Mouse (Mus musculus): ENCODE results near the gene Zcchc10. TPM values are rescaled to one million over a fixed set of nuclear protein-coding genes. Genes with fewer than 3 reads are reported as not detected.
"Not testable (repeated sequence)": the region's sequence is repeated elsewhere in the genome, so short reads cannot be mapped to it uniquely, and the experiment has no call there.

Gene Zcchc10
- polyA plus RNA-seq, 1 experiment from 2014 or later = 31.4 TPM

GRCm38 (mm10) chr11:53308251-53308864, 16.1 kb upstream of the Zcchc10 start:
- Histone ChIP-seq H3K4me1 (ENCODE audit: control insufficient read depth, insufficient read depth, low read length) (no peaks in the 10 kb centered on the region), H3K4me3 (ENCODE audit: low read depth, low read length) (no peak overlapping the region), H3K27ac (replicated peaks; ENCODE audit: low read depth, low read length) (no peak overlapping the region), H3K4me2 (ENCODE audit: low read depth, low read length) (no peak overlapping the region), H3K27me3 (ENCODE audit: control insufficient read depth, insufficient read depth, low read length) (no peaks in the 10 kb centered on the region), H3K9me3 (replicated peaks; ENCODE audit: control insufficient read depth, low read length) (no peaks in the 10 kb centered on the region), H3K36me3 (replicated peaks; ENCODE audit: control insufficient read depth, insufficient read depth, low read depth, low read length) (no peaks in the 10 kb centered on the region), H3K9ac (replicated peaks; ENCODE audit: low read length) (no peak overlapping the region)
- ATAC-seq (replicated peaks; ENCODE audit: insufficient number of reproducible peaks, low FRiP score, low TSS enrichment, low read depth) = no peak
- no peak for DNase-seq (ENCODE audit: low spot score)

GRCm38 (mm10) chr11:53308884-53309310, 15.6 kb upstream of the Zcchc10 start:
- H3K27me3 ChIP-seq (ENCODE audit: control insufficient read depth, insufficient read depth, low read length) = no peaks in the 10 kb centered on the region
- DNase-seq (ENCODE audit: low spot score) (peak; percentile 31), ATAC-seq (replicated peaks; ENCODE audit: insufficient number of reproducible peaks, low FRiP score, low TSS enrichment, low read depth) (no peak)
- 45% methylated on average over 2 of the region's 2 CpGs for WGBS
- H3K4me3 ChIP-seq (ENCODE audit: low read depth, low read length) = no peak overlapping the region
- H3K27ac ChIP-seq (replicated peaks; ENCODE audit: low read depth, low read length) = no peak overlapping the region
- H3K9me3 ChIP-seq (replicated peaks; ENCODE audit: control insufficient read depth, low read length) = no peaks in the 10 kb centered on the region
- no peak overlapping the region for H3K4me2 ChIP-seq (ENCODE audit: low read depth, low read length)
- no peak overlapping the region for H3K9ac ChIP-seq (replicated peaks; ENCODE audit: low read length)
- no peaks in the 10 kb centered on the region for H3K36me3 ChIP-seq (replicated peaks; ENCODE audit: control insufficient read depth, insufficient read depth, low read depth, low read length)
- no peaks in the 10 kb centered on the region for H3K4me1 ChIP-seq (ENCODE audit: control insufficient read depth, insufficient read depth, low read length)

DNA sequence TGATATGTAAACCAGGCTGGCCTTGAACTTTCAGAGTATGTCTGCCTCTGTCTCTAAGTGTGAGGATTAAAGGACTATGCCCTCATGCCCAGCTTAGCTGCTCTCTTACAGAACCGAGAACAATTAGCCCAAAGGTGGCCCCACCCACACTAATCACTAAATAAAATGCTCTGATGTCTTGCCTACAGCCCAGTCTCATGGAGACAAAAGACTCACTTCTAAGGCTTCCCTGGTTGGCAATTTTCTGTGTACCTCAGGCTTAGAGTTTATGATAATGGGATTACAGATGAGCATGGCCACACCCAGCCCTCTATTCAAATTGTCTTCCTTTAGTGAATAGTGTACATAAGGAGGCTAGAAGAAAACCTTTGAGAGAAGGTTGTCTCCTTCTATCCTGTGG, 13.1 kb upstream of the Zcchc10 start:
- ATAC-seq (replicated peaks; ENCODE audit: insufficient number of reproducible peaks, low FRiP score, low TSS enrichment, low read depth) (no peak), DNase-seq (ENCODE audit: low spot score) (no peak)
- Histone ChIP-seq H3K27me3 (ENCODE audit: control insufficient read depth, insufficient read depth, low read length) (no peaks in the 10 kb centered on the region), H3K9ac (replicated peaks; ENCODE audit: low read length) (no peak overlapping the region), H3K27ac (replicated peaks; ENCODE audit: low read depth, low read length) (no peak overlapping the region), H3K4me3 (ENCODE audit: low read depth, low read length) (no peak overlapping the region), H3K4me1 (ENCODE audit: control insufficient read depth, insufficient read depth, low read length) (no peaks in the 10 kb centered on the region), H3K4me2 (ENCODE audit: low read depth, low read length) (no peak overlapping the region), H3K36me3 (replicated peaks; ENCODE audit: control insufficient read depth, insufficient read depth, low read depth, low read length) (no peaks in the 10 kb centered on the region), H3K9me3 (replicated peaks; ENCODE audit: control insufficient read depth, low read length) (no peaks in the 10 kb centered on the region)
- 54% methylated on average over 1 of the region's 1 CpGs for WGBS

DNA sequence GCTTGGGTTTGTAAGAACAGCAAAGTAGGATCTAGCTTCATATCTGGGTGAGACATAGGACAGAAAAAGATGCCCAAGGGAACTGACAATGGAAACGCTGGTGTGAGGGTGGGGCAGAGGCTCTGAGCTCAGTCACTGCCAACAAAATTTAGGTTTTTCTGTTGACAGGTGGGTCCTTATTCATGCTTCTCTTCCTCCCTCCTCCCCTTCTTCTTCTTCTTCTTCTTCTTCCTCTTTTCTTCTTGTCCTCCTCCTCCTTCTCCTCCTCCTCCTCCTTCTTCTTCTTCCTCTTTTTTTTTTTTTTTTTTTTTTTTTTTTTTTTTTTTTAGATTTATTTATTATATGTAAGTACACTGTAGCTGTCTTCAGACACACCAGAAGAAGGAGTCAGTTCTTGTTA, 11.7 kb upstream of the Zcchc10 start:
- H3K4me1 ChIP-seq (ENCODE audit: control insufficient read depth, insufficient read depth, low read length); H3K9me3 ChIP-seq (replicated peaks; ENCODE audit: control insufficient read depth, low read length); H3K4me2 ChIP-seq (ENCODE audit: low read depth, low read length); H3K27ac ChIP-seq (replicated peaks; ENCODE audit: low read depth, low read length); ATAC-seq (replicated peaks; ENCODE audit: insufficient number of reproducible peaks, low FRiP score, low TSS enrichment, low read depth); DNase-seq (ENCODE audit: low spot score); H3K27me3 ChIP-seq (ENCODE audit: control insufficient read depth, insufficient read depth, low read length); H3K36me3 ChIP-seq (replicated peaks; ENCODE audit: control insufficient read depth, insufficient read depth, low read depth, low read length); H3K9ac ChIP-seq (replicated peaks; ENCODE audit: low read length); H3K4me3 ChIP-seq (ENCODE audit: low read depth, low read length): not testable (repeated sequence)
- WGBS = 75% methylated on average over 1 of the region's 1 CpGs

DNA sequence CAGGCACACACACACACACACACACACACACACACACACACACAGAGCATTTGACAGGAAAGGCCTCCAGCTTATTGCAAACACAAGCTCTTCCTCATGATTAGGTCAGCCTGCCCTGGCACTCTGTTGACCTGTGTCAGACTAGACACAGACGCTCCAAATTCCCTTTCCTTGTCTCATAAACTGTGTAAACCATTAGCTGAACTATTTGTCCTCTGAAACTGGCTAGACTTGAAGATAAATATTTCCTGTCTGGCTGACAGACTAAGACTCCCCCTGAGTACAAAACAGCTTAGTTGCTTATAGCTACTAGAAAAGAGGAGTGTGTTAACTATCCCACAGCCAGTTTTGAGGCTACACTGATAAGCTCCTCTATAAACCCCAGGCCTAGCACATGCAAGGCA, 9.7 kb upstream of the Zcchc10 start:
- Histone ChIP-seq H3K4me2 (ENCODE audit: low read depth, low read length) (no peak overlapping the region), H3K9me3 (replicated peaks; ENCODE audit: control insufficient read depth, low read length) (no peaks in the 10 kb centered on the region), H3K27ac (replicated peaks; ENCODE audit: low read depth, low read length) (no peak overlapping the region), H3K4me3 (ENCODE audit: low read depth, low read length) (no peak overlapping the region), H3K27me3 (ENCODE audit: control insufficient read depth, insufficient read depth, low read length) (no peaks in the 10 kb centered on the region), H3K9ac (replicated peaks; ENCODE audit: low read length) (no peak overlapping the region), H3K36me3 (replicated peaks; ENCODE audit: control insufficient read depth, insufficient read depth, low read depth, low read length) (no peaks in the 10 kb centered on the region), H3K4me1 (ENCODE audit: control insufficient read depth, insufficient read depth, low read length) (no peaks in the 10 kb centered on the region)
- 37% methylated on average over 1 of the region's 1 CpGs for WGBS
- ATAC-seq (replicated peaks; ENCODE audit: insufficient number of reproducible peaks, low FRiP score, low TSS enrichment, low read depth) = no peak
- DNase-seq (ENCODE audit: low spot score) = no peak

GRCm38 (mm10) chr11:53316996-53317395, 7.5 kb upstream of the Zcchc10 start:
- Histone ChIP-seq H3K9ac (replicated peaks; ENCODE audit: low read length) (no peak overlapping the region), H3K27me3 (ENCODE audit: control insufficient read depth, insufficient read depth, low read length) (no peaks in the 10 kb centered on the region), H3K4me3 (ENCODE audit: low read depth, low read length) (no peak overlapping the region), H3K9me3 (replicated peaks; ENCODE audit: control insufficient read depth, low read length) (no peaks in the 10 kb centered on the region), H3K36me3 (replicated peaks; ENCODE audit: control insufficient read depth, insufficient read depth, low read depth, low read length) (no peaks in the 10 kb centered on the region), H3K4me1 (ENCODE audit: control insufficient read depth, insufficient read depth, low read length) (no peaks in the 10 kb centered on the region), H3K27ac (replicated peaks; ENCODE audit: low read depth, low read length) (no peak overlapping the region), H3K4me2 (ENCODE audit: low read depth, low read length) (no peak overlapping the region)
- 36% methylated on average over 6 of the region's 6 CpGs for WGBS
- no peak for ATAC-seq (replicated peaks; ENCODE audit: insufficient number of reproducible peaks, low FRiP score, low TSS enrichment, low read depth)
- peak; percentile 53 for DNase-seq (ENCODE audit: low spot score)

- H3K4me2 ChIP-seq (ENCODE audit: low read depth, low read length) = no peak overlapping the region
- H3K36me3 ChIP-seq (replicated peaks; ENCODE audit: control insufficient read depth, insufficient read depth, low read depth, low read length) = no peaks in the 10 kb centered on the region
- ATAC-seq (replicated peaks; ENCODE audit: insufficient number of reproducible peaks, low FRiP score, low TSS enrichment, low read depth) = no peak
- no peaks in the 10 kb centered on the region for H3K9me3 ChIP-seq (replicated peaks; ENCODE audit: control insufficient read depth, low read length)
- no peaks in the 10 kb centered on the region for H3K27me3 ChIP-seq (ENCODE audit: control insufficient read depth, insufficient read depth, low read length)
- H3K4me1 ChIP-seq (ENCODE audit: control insufficient read depth, insufficient read depth, low read length) = no peaks in the 10 kb centered on the region
- no peak overlapping the region for H3K27ac ChIP-seq (replicated peaks; ENCODE audit: low read depth, low read length)
- WGBS = 72% methylated on average over 7 of the region's 7 CpGs
- no peak overlapping the region for H3K9ac ChIP-seq (replicated peaks; ENCODE audit: low read length)
- no peak overlapping the region for H3K4me3 ChIP-seq (ENCODE audit: low read depth, low read length)
- no peak for DNase-seq (ENCODE audit: low spot score)
These were observed 6.4 kb upstream of the Zcchc10 start for GRCm38 (mm10) chr11:53318041-53318440.

DNA sequence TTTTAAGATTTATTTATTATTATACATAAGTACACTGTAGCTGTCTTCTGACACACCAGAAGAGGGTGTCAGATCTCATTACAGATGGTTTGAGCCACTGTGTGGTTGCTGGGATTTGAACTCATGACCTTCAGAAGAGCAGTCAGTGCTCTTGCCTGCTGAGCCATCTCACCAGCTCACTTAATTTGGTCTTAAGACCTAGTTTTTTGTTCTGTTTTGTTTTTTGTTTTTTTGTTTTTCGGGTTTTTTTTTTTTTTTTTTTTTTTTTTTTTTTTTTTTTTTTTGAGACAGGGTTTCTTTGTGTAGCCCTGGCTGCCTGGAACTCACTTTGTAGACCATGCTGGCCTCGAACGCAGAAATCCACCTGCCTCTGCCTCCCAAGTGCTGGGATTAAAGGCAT, 5.9 kb upstream of the Zcchc10 start:
- H3K4me2 ChIP-seq (ENCODE audit: low read depth, low read length); H3K9ac ChIP-seq (replicated peaks; ENCODE audit: low read length); H3K27me3 ChIP-seq (ENCODE audit: control insufficient read depth, insufficient read depth, low read length); H3K27ac ChIP-seq (replicated peaks; ENCODE audit: low read depth, low read length); H3K36me3 ChIP-seq (replicated peaks; ENCODE audit: control insufficient read depth, insufficient read depth, low read depth, low read length); H3K9me3 ChIP-seq (replicated peaks; ENCODE audit: control insufficient read depth, low read length); DNase-seq (ENCODE audit: low spot score); ATAC-seq (replicated peaks; ENCODE audit: insufficient number of reproducible peaks, low FRiP score, low TSS enrichment, low read depth); H3K4me3 ChIP-seq (ENCODE audit: low read depth, low read length); H3K4me1 ChIP-seq (ENCODE audit: control insufficient read depth, insufficient read depth, low read length): not testable (repeated sequence)
- 88% methylated on average over 3 of the region's 3 CpGs for WGBS

Measured in embryonic facial prominence, embryonic 11.5 days (tissue).